Mouse (Mus musculus) cerebellum, adult 18-20 months (tissue): ENCODE data around the gene Cst9.
A peak's percentile ranks its signal among the peaks of the same experiment; 100 is the strongest.

Source experiments
- DNase-seq, 2 experiments: peaks; one replicate each; pipeline ENCODE4 v3.0.0; 2021

The Cst9 gene

DNA sequence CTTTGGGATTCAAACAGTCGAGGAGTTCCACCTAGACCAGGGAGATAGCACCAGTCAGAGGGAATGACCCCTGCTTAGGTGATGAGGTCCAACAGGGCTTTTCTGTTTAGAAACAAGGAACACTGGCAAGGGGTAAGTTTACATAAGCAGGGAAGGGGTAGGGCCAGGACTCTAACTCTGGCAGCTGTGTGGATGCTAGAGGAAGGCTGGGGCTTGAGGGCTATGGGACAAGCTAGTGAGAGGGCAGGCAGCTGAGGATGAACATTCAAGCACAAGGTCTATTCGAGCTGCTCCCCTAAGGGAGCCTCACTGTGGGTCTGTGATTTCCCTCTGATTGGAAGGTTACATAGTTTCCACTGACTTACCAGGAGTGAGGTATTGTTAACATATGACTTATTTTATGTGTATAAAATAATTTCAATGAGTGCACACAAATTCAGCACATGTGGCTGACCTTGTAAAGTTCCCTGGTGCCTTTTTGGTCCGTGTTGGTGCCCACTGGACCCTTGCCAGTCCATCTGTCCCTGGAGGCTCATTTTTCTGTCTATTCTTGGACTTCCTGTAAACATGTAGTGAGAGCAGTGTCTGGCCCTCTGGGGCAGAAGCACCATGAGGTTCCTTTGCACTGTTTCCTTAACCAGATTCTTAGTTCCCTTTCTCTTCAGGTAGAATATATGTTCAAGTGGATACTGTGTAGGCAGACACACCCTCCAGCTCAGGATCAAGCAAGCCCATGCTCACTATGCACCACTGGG, 42.2 kb downstream of the Cst9 start:
- peak in 1 of 2 experiments; percentile 5 for DNase-seq

- no peak for DNase-seq
Measured at GRCm38 (mm10) chr2:148878641-148879130, 43.7 kb downstream of the Cst9 start.

DNA sequence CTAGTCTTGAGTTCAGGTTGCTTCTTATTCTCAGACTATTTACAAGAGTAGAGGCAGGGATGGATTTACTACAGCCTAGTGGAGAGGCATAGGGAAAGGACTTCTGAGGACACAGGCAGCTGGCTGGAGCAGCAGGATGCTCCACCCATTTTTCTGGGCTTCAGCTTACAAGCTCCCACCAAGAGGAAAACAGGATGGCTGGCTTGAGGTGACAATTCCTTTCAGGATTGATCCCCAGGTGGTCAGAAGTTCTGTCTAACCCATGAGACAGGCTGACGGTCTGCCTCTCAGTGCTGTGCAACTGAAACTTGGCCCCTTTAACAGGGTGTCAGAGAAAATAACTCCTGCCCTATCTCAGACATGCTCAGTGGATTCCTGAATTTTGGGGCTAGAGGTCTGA, 44.3 kb downstream of the Cst9 start:
- no peak for DNase-seq

- no peak for DNase-seq
Measured at GRCm38 (mm10) chr2:148884738-148885137, 49.8 kb downstream of the Cst9 start.
